ENCODE assay signal across 8 mouse cellular contexts in genomic region chr3:87838622-87839021, GRCm38 (mm10). TPM values are rescaled to one million over a fixed set of nuclear protein-coding genes. Genes with fewer than 3 reads are reported as not detected.
DNase-seq lines count a peak whose midpoint lies in the region; ATAC-seq and TF ChIP-seq lines count a peak whose summit lies in the region.
"Had no signal": no experiment of that assay in that cellular context is flagged by ENCODE, and none has a peak within 500 bp of the region (broad histone marks: within the 10 kb centered on the region; RNA-seq: fewer than 3 reads in every experiment).

No protein-coding gene starts in this region.

- H3K9me3 ChIP-seq in MEL (replicated peaks; ENCODE audit: insufficient read depth, low read length): no peaks in the 10 kb centered on the region
- H3K9me3 ChIP-seq: limb, embryonic 15.5 days had no signal

- no peak for TF ChIP-seq EP300 in MEL (IDR thresholded peaks at IDR 0.05; ENCODE audit: low read depth in 1 of 2, low read length in 2 of 2)

- TF ChIP-seq CTCF in MEL (IDR thresholded peaks at IDR 0.05 in 2 of 3, conservative IDR thresholded peaks at IDR 0.05 in 1 of 3; ENCODE audit: control insufficient read depth in 1 of 3, insufficient read depth in 1 of 3, low read depth in 2 of 3, low read length in 3 of 3, poor library complexity in 1 of 3, severe bottlenecking in 1 of 3): peak; percentile 86 to 96 (median 86)
- peak; percentile 99 for TF ChIP-seq CTCF in layer of hippocampus, adult 2 months (conservative IDR thresholded peaks at IDR 0.05)

- H3K36me3 ChIP-seq in MEL (ENCODE audit: control insufficient read depth in 1 of 2, insufficient read depth in 2 of 2, low read length in 2 of 2): peaks cover 0 to 3% of the 10 kb centered on the region in 2 experiments; a peak in 1 of 4 replicates
- H3K36me3 ChIP-seq: limb, embryonic 15.5 days had no signal

- H3K9ac ChIP-seq in MEL (ENCODE audit: control insufficient read depth, low read depth, low read length, poor library complexity, severe bottlenecking): no peak overlapping the region; the same call in 1 of the 2 replicates
- H3K9ac ChIP-seq: limb, embryonic 15.5 days had no signal

- TF ChIP-seq POLR2A in MEL (IDR thresholded peaks at IDR 0.05; ENCODE audit: control insufficient read depth in 1 of 2, insufficient read depth in 1 of 2, low read depth in 1 of 2, low read length in 2 of 2, poor library complexity in 1 of 2): no peak

- peak; percentile 91 for ATAC-seq in CD4-positive, CD25-positive, alpha-beta regulatory T cell, adult 4 months
- peak; percentile 90 for ATAC-seq in megakaryocyte progenitor cell, adult 5-6 weeks (replicated peaks; ENCODE audit: poor library complexity)

- peak; percentile 78 for DNase-seq in MEL (ENCODE audit: low read depth, low spot score)
- DNase-seq in cerebellum, adult 18-20 months: peak; percentile 72 to 76
- peak; percentile 36 for DNase-seq in gastrocnemius, adult 8-10 months (ENCODE audit: low spot score in 2 of 2)
- DNase-seq in layer of hippocampus, adult 2 months (ENCODE audit: low spot score in 2 of 2): peak; percentile 49 to 90
- DNase-seq in spleen, postnatal 10 days (ENCODE audit: low spot score in 2 of 2): peak; percentile 73 to 85

- H3K4me3 ChIP-seq in MEL (ENCODE audit: control insufficient read depth in 1 of 2, insufficient read depth in 1 of 2, low read depth in 2 of 2, low read length in 2 of 2): peak overlapping the region in 1 of 2 experiments; percentile 16; a peak in 1 of 4 replicates
- H3K4me3 ChIP-seq in layer of hippocampus, adult 2 months: no peak overlapping the region
- H3K4me3 ChIP-seq: limb, embryonic 15.5 days had no signal

- no peaks in the 10 kb centered on the region for H3K79me2 ChIP-seq in MEL (ENCODE audit: control insufficient read depth, insufficient read depth, low read length, poor library complexity)

- peaks cover 10 to 12% of the 10 kb centered on the region in 2 experiments for H3K27me3 ChIP-seq in MEL (ENCODE audit: control insufficient read depth in 1 of 2, insufficient read depth in 2 of 2, low read length in 2 of 2)

- H3K4me1 ChIP-seq in MEL (ENCODE audit: control insufficient read depth in 1 of 2, insufficient read depth in 2 of 2, low read length in 2 of 2): peaks cover 0 to 4% of the 10 kb centered on the region in 2 experiments; a peak in 1 of 4 replicates
- H3K4me1 ChIP-seq: limb, embryonic 15.5 days had no signal

- peak; percentile 51 for TF ChIP-seq RAD21 in MEL (IDR thresholded peaks at IDR 0.05; ENCODE audit: low read depth, low read length)

- H3K27ac ChIP-seq in MEL (ENCODE audit: control insufficient read depth, low read depth, low read length): no peak overlapping the region
- no peak overlapping the region for H3K27ac ChIP-seq in layer of hippocampus, adult 2 months
- H3K27ac ChIP-seq: limb, embryonic 15.5 days had no signal

TF ChIP-seq in MEL, 35 proteins besides CTCF, POLR2A, EP300 and RAD21:
- TF ChIP-seq SMC3 (IDR thresholded peaks at IDR 0.05; ENCODE audit: low read depth, low read length) (peak; percentile 82), ZC3H11A (IDR thresholded peaks at IDR 0.05; ENCODE audit: low read depth, low read length) (peak; percentile 39), POLR2AphosphoS5 (IDR thresholded peaks at IDR 0.05; ENCODE audit: borderline replicate concordance, low read depth, low read length) (no peak), CHD1 (IDR thresholded peaks at IDR 0.05; ENCODE audit: low read depth, low read length) (no peak), CHD2 (IDR thresholded peaks at IDR 0.05; ENCODE audit: low read length) (no peak), NELFE (IDR thresholded peaks at IDR 0.05; ENCODE audit: low read depth, low read length) (no peak)

RNA-seq across cellular contexts. Expression of gene Sh2d2a, which starts 7.9 kb away (rescaled TPM):
- 100 to 1,000 TPM; 213 to 324 TPM for polyA plus RNA-seq in CD4-positive, CD25-positive, alpha-beta regulatory T cell, adult 4 months (2017; shearing (Covaris generic))
- not detected in 2 replicates for total RNA-seq in MEL (2012; rRNA removed)
- polyA plus RNA-seq in MEL (2012; ENCODE audit: insufficient read depth in 1 of 2, insufficient read length in 2 of 2, low read depth in 1 of 2, low replicate concordance in 2 of 2, missing spikeins in 1 of 2): not detected
- not detected for total RNA-seq in gastrocnemius, adult 8-10 months (2022)
- not detected for total RNA-seq in layer of hippocampus, adult 2 months (2021)
- total RNA-seq in megakaryocyte progenitor cell, adult 5-6 weeks (2015): 0.12 TPM in 1 of 2 replicates, not detected in the other
- total RNA-seq in megakaryocyte progenitor cell, adult 5-6 weeks (2017): not detected in 2 replicates

RNA-seq across cellular contexts. Expression of gene Pear1, which starts 14.5 kb away (rescaled TPM):
- 10 to 100 TPM; 57.3 to 93.7 TPM for polyA plus RNA-seq in CD4-positive, CD25-positive, alpha-beta regulatory T cell, adult 4 months (2017; shearing (Covaris generic))
- total RNA-seq in MEL (2012; rRNA removed): 0.16 and 0.35 TPM in 2 replicates
- polyA plus RNA-seq in MEL (2012; ENCODE audit: insufficient read depth in 1 of 2, insufficient read length in 2 of 2, low read depth in 1 of 2, low replicate concordance in 2 of 2, missing spikeins in 1 of 2): 1 to 10 TPM in 1 of 2 experiments, not detected in 1; 1.0 TPM
- 1 to 10 TPM; 3.2 to 7.1 (median 5.1) TPM for total RNA-seq in gastrocnemius, adult 8-10 months (2022)
- total RNA-seq in layer of hippocampus, adult 2 months (2021): 10 to 100 TPM in 1 of 2 experiments, 1 to 10 TPM in 1; 9.2 to 13.1 TPM
- 3.4 and 4.3 TPM in 2 replicates for total RNA-seq in megakaryocyte progenitor cell, adult 5-6 weeks (2015)
- 0.46 and 3.4 TPM in 2 replicates for total RNA-seq in megakaryocyte progenitor cell, adult 5-6 weeks (2017)

RNA-seq across cellular contexts. Expression of gene Insrr, which starts 41.9 kb away (rescaled TPM):
- 1 to 10 TPM in 1 of 2 experiments, under 1 TPM in 1; 0.17 to 1.6 TPM for polyA plus RNA-seq in CD4-positive, CD25-positive, alpha-beta regulatory T cell, adult 4 months (2017; shearing (Covaris generic))
- total RNA-seq in MEL (2012; rRNA removed): 0.62 and 0.77 TPM in 2 replicates
- 1 to 10 TPM in 1 of 2 experiments, not detected in 1; 3.7 TPM for polyA plus RNA-seq in MEL (2012; ENCODE audit: insufficient read depth in 1 of 2, insufficient read length in 2 of 2, low read depth in 1 of 2, low replicate concordance in 2 of 2, missing spikeins in 1 of 2)
- total RNA-seq in gastrocnemius, adult 8-10 months (2022): not detected
- under 1 TPM; 0.18 to 0.39 TPM for total RNA-seq in layer of hippocampus, adult 2 months (2021)
- 0.05 TPM in 1 of 2 replicates, not detected in the other for total RNA-seq in megakaryocyte progenitor cell, adult 5-6 weeks (2015)
- total RNA-seq in megakaryocyte progenitor cell, adult 5-6 weeks (2017): not detected in 2 replicates

RNA-seq across cellular contexts. Expression of gene Ntrk1, which starts 43.7 kb away (rescaled TPM):
- polyA plus RNA-seq in CD4-positive, CD25-positive, alpha-beta regulatory T cell, adult 4 months (2017; shearing (Covaris generic)): not detected
- not detected in 2 replicates for total RNA-seq in MEL (2012; rRNA removed)
- not detected for polyA plus RNA-seq in MEL (2012; ENCODE audit: insufficient read depth in 1 of 2, insufficient read length in 2 of 2, low read depth in 1 of 2, low replicate concordance in 2 of 2, missing spikeins in 1 of 2)
- total RNA-seq in gastrocnemius, adult 8-10 months (2022): not detected
- under 1 TPM; 0.13 to 0.27 TPM for total RNA-seq in layer of hippocampus, adult 2 months (2021)
- total RNA-seq in megakaryocyte progenitor cell, adult 5-6 weeks (2015): not detected in 2 replicates
- total RNA-seq in megakaryocyte progenitor cell, adult 5-6 weeks (2017): not detected in 2 replicates

RNA-seq across cellular contexts. Expression of gene Prcc, which starts 46.8 kb away (rescaled TPM):
- 1 to 10 TPM; 3.8 to 6.0 TPM for polyA plus RNA-seq in CD4-positive, CD25-positive, alpha-beta regulatory T cell, adult 4 months (2017; shearing (Covaris generic))
- 43.2 and 47.0 TPM in 2 replicates for total RNA-seq in MEL (2012; rRNA removed)
- 10 to 100 TPM in 1 of 2 experiments, not detected in 1; 65.9 TPM for polyA plus RNA-seq in MEL (2012; ENCODE audit: insufficient read depth in 1 of 2, insufficient read length in 2 of 2, low read depth in 1 of 2, low replicate concordance in 2 of 2, missing spikeins in 1 of 2)
- 10 to 100 TPM; 48.6 to 53.0 (median 52.0) TPM for total RNA-seq in gastrocnemius, adult 8-10 months (2022)
- total RNA-seq in layer of hippocampus, adult 2 months (2021): 10 to 100 TPM; 58.0 to 60.0 TPM
- 24.5 and 25.6 TPM in 2 replicates for total RNA-seq in megakaryocyte progenitor cell, adult 5-6 weeks (2015)
- total RNA-seq in megakaryocyte progenitor cell, adult 5-6 weeks (2017): 28.9 and 31.3 TPM in 2 replicates
